Mouse (Mus musculus) lung, postnatal 36 days (tissue): ENCODE results near the gene Upk3b.
"Not testable (repeated sequence)": the region's sequence is repeated elsewhere in the genome, so short reads cannot be mapped to it uniquely, and the experiment has no call there.

Experiments
- DNase-seq: peaks from one replicate; pipeline ENCODE4 v3.0.0; 2022; ENCODE audit warnings: mixed read lengths

The Upk3b gene

GRCm38 (mm10) chr5:136035285-136035684 lies 3.0 kb upstream of the Upk3b start:
- DNase-seq, result no peak

- DNase-seq, result no peak
Observed at GRCm38 (mm10) chr5:136036667-136037066, 1.6 kb upstream of the Upk3b start.

- peak; percentile 11 for DNase-seq
Observed at GRCm38 (mm10) chr5:136040210-136040609, 1.9 kb downstream of the Upk3b start.

- no peak for DNase-seq
Observed at GRCm38 (mm10) chr5:136041260-136041659, 3.0 kb downstream of the Upk3b start.

GRCm38 (mm10) chr5:136041666-136042065 lies 3.4 kb downstream of the Upk3b start:
- no peak for DNase-seq

- DNase-seq, result peak; percentile 26
Observed at GRCm38 (mm10) chr5:136044865-136045264, 6.6 kb downstream of the Upk3b start.

- DNase-seq, result peak; percentile 27
Observed at GRCm38 (mm10) chr5:136045408-136045807, 7.1 kb downstream of the Upk3b start.

- DNase-seq, result peak; percentile 94
Observed at GRCm38 (mm10) chr5:136045987-136046386, 7.7 kb downstream of the Upk3b start.

GRCm38 (mm10) chr5:136048541-136048940 lies 10.2 kb downstream of the Upk3b start:
- DNase-seq, result not testable (repeated sequence)

- no peak for DNase-seq
Observed at GRCm38 (mm10) chr5:136049926-136050325, 11.6 kb downstream of the Upk3b start.

- peak; percentile 35 for DNase-seq
Observed at GRCm38 (mm10) chr5:136051231-136052085, 13.2 kb downstream of the Upk3b start.

- DNase-seq, result peak; percentile 73
Observed at GRCm38 (mm10) chr5:136052861-136053655, 14.8 kb downstream of the Upk3b start.

- no peak for DNase-seq
Observed at GRCm38 (mm10) chr5:136054301-136055077, 16.2 kb downstream of the Upk3b start, which contains the start of gene Upk3bl. TSS of gene Upk3bl (plus strand) at chr5:136054492.

GRCm38 (mm10) chr5:136056062-136056461 lies 17.8 kb downstream of the Upk3b start:
- no peak for DNase-seq

- DNase-seq, result no peak
Observed at GRCm38 (mm10) chr5:136057085-136057484, 18.8 kb downstream of the Upk3b start.

GRCm38 (mm10) chr5:136061567-136061966 lies 23.3 kb downstream of the Upk3b start:
- peak; percentile 86 for DNase-seq

- DNase-seq, result no peak
Observed at GRCm38 (mm10) chr5:136063920-136064319, 25.6 kb downstream of the Upk3b start.

- peak; percentile 66 for DNase-seq
Observed at GRCm38 (mm10) chr5:136066404-136067148, 28.3 kb downstream of the Upk3b start.

GRCm38 (mm10) chr5:136069411-136069810 lies 31.1 kb downstream of the Upk3b start:
- DNase-seq, result no peak

- DNase-seq, result no peak
Observed at GRCm38 (mm10) chr5:136073051-136073450, 34.8 kb downstream of the Upk3b start.

- DNase-seq, result no peak
Observed at GRCm38 (mm10) chr5:136073526-136073925, 35.2 kb downstream of the Upk3b start.

GRCm38 (mm10) chr5:136075076-136075475 lies 36.8 kb downstream of the Upk3b start:
- DNase-seq, result no peak
